Mouse (Mus musculus): ENCODE results near the gene Adgrg5. TPM values are rescaled to one million over a fixed set of nuclear protein-coding genes. Genes with fewer than 3 reads are reported as not detected.

The Adgrg5 gene
- polyA plus RNA-seq, 1 experiment from 2014 or later = 0.21 TPM

GRCm38 (mm10) chr8:94888383-94889036, 35.0 kb upstream of the Adgrg5 start:
- 0 out of 2 replicates have a peak overlapping the region, but pooled peaks have one; percentile 20 for H3K4me2 ChIP-seq
- H3K4me1 ChIP-seq (ENCODE audit: insufficient read depth) = no peaks in the 10 kb centered on the region
- H3K9me3 ChIP-seq (ENCODE audit: low read depth, low read length) = no peaks in the 10 kb centered on the region
- WGBS = 36% methylated on average over 14 of the region's 14 CpGs
- H3K27me3 ChIP-seq (ENCODE audit: insufficient read depth, low read length) = no peaks in the 10 kb centered on the region
- no peak for ATAC-seq (ENCODE audit: insufficient read depth)
- no peak overlapping the region for H3K27ac ChIP-seq (ENCODE audit: low read depth)
- no peak for DNase-seq
- no peak overlapping the region for H3K4me3 ChIP-seq (ENCODE audit: low read depth, low read length)
- H3K9ac ChIP-seq = no peak overlapping the region
- no peaks in the 10 kb centered on the region for H3K36me3 ChIP-seq (ENCODE audit: insufficient read depth)
- TF ChIP-seq CTCF (IDR thresholded peaks at IDR 0.05; ENCODE audit: low read depth) = no peak; the same call in 1 of the 2 replicates

- Histone ChIP-seq H3K27ac (ENCODE audit: low read depth) (no peak overlapping the region), H3K4me2 (no peak overlapping the region), H3K9ac (no peak overlapping the region), H3K4me3 (ENCODE audit: low read depth, low read length) (no peak overlapping the region), H3K4me1 (ENCODE audit: insufficient read depth) (no peaks in the 10 kb centered on the region), H3K9me3 (ENCODE audit: low read depth, low read length) (no peaks in the 10 kb centered on the region), H3K36me3 (ENCODE audit: insufficient read depth) (no peaks in the 10 kb centered on the region), H3K27me3 (ENCODE audit: insufficient read depth, low read length) (no peaks in the 10 kb centered on the region)
- 30% methylated on average over 2 of the region's 2 CpGs for WGBS
- peak; percentile 64 for ATAC-seq (ENCODE audit: insufficient read depth)
- peak; percentile 57 for DNase-seq
- no peak for TF ChIP-seq CTCF (IDR thresholded peaks at IDR 0.05; ENCODE audit: low read depth)
These were observed 30.6 kb upstream of the Adgrg5 start for GRCm38 (mm10) chr8:94892917-94893316.

GRCm38 (mm10) chr8:94899262-94899661, 24.2 kb upstream of the Adgrg5 start:
- ATAC-seq (ENCODE audit: insufficient read depth) (peak; percentile 61), DNase-seq (peak; percentile 78)
- no peaks in the 10 kb centered on the region for H3K9me3 ChIP-seq (ENCODE audit: low read depth, low read length)
- H3K4me2 ChIP-seq = peak overlapping the region; percentile 49
- peaks cover 13% of the 10 kb centered on the region for H3K4me1 ChIP-seq (ENCODE audit: insufficient read depth)
- no peaks in the 10 kb centered on the region for H3K27me3 ChIP-seq (ENCODE audit: insufficient read depth, low read length)
- H3K27ac ChIP-seq (ENCODE audit: low read depth) = peak overlapping the region; percentile 48; the same call in 1 of the 2 replicates
- no peak for TF ChIP-seq CTCF (IDR thresholded peaks at IDR 0.05; ENCODE audit: low read depth)
- WGBS = 13% methylated on average over 11 of the region's 11 CpGs
- H3K9ac ChIP-seq = no peak overlapping the region
- H3K36me3 ChIP-seq (ENCODE audit: insufficient read depth) = peaks cover 18% of the 10 kb centered on the region
- 0 out of 2 replicates have a peak overlapping the region, but pooled peaks have one; percentile 13 for H3K4me3 ChIP-seq (ENCODE audit: low read depth, low read length)

- peaks cover 28% of the 10 kb centered on the region for H3K36me3 ChIP-seq (ENCODE audit: insufficient read depth)
- H3K27me3 ChIP-seq (ENCODE audit: insufficient read depth, low read length) = no peaks in the 10 kb centered on the region
- peaks cover 17% of the 10 kb centered on the region for H3K4me1 ChIP-seq (ENCODE audit: insufficient read depth)
- ATAC-seq (ENCODE audit: insufficient read depth) (no peak), DNase-seq (no peak)
- H3K4me2 ChIP-seq = 0 out of 2 replicates have a peak overlapping the region, but pooled peaks have one; percentile 12
- WGBS = 16% methylated on average over 6 of the region's 6 CpGs
- no peak overlapping the region for H3K9ac ChIP-seq
- H3K9me3 ChIP-seq (ENCODE audit: low read depth, low read length) = no peaks in the 10 kb centered on the region
- no peak for TF ChIP-seq CTCF (IDR thresholded peaks at IDR 0.05; ENCODE audit: low read depth)
- peak overlapping the region; percentile 75 for H3K27ac ChIP-seq (ENCODE audit: low read depth)
- H3K4me3 ChIP-seq (ENCODE audit: low read depth, low read length) = no peak overlapping the region
These were observed 22.9 kb upstream of the Adgrg5 start for GRCm38 (mm10) chr8:94900617-94901016.

- Histone ChIP-seq H3K4me1 (ENCODE audit: insufficient read depth) (peaks cover 17% of the 10 kb centered on the region), H3K36me3 (ENCODE audit: insufficient read depth) (peaks cover 32% of the 10 kb centered on the region), H3K9me3 (ENCODE audit: low read depth, low read length) (no peaks in the 10 kb centered on the region), H3K27me3 (ENCODE audit: insufficient read depth, low read length) (no peaks in the 10 kb centered on the region), H3K9ac (0 out of 2 replicates have a peak overlapping the region, but pooled peaks have one; percentile 9), H3K4me2 (0 out of 2 replicates have a peak overlapping the region, but pooled peaks have one; percentile 12), H3K4me3 (ENCODE audit: low read depth, low read length) (no peak overlapping the region), H3K27ac (ENCODE audit: low read depth) (peak overlapping the region; percentile 75)
- 9% methylated on average over 5 of the region's 5 CpGs for WGBS
- TF ChIP-seq CTCF (IDR thresholded peaks at IDR 0.05; ENCODE audit: low read depth) = no peak
- DNase-seq = peak; percentile 31
- ATAC-seq (ENCODE audit: insufficient read depth) = peak; percentile 25; the same call in 1 of the 2 replicates
These were observed 22.5 kb upstream of the Adgrg5 start for GRCm38 (mm10) chr8:94901031-94901430.

- no peak for ATAC-seq (ENCODE audit: insufficient read depth)
- peaks cover 57% of the 10 kb centered on the region for H3K36me3 ChIP-seq (ENCODE audit: insufficient read depth)
- no peak overlapping the region for H3K4me3 ChIP-seq (ENCODE audit: low read depth, low read length)
- no peak overlapping the region for H3K4me2 ChIP-seq
- no peak for TF ChIP-seq CTCF (IDR thresholded peaks at IDR 0.05; ENCODE audit: low read depth)
- no peaks in the 10 kb centered on the region for H3K27me3 ChIP-seq (ENCODE audit: insufficient read depth, low read length)
- H3K27ac ChIP-seq (ENCODE audit: low read depth) = no peak overlapping the region
- H3K4me1 ChIP-seq (ENCODE audit: insufficient read depth) = peaks cover 17% of the 10 kb centered on the region
- DNase-seq = no peak
- H3K9ac ChIP-seq = no peak overlapping the region
- WGBS = 70% methylated on average over 12 of the region's 12 CpGs
- H3K9me3 ChIP-seq (ENCODE audit: low read depth, low read length) = no peaks in the 10 kb centered on the region
These were observed 19.8 kb upstream of the Adgrg5 start for GRCm38 (mm10) chr8:94903709-94904108.

- Histone ChIP-seq H3K27ac (ENCODE audit: low read depth) (peak overlapping the region; percentile 76), H3K9ac (no peak overlapping the region; the same call in 1 of the 2 replicates), H3K36me3 (ENCODE audit: insufficient read depth) (peaks cover 64% of the 10 kb centered on the region), H3K4me1 (ENCODE audit: insufficient read depth) (peaks cover 14% of the 10 kb centered on the region), H3K9me3 (ENCODE audit: low read depth, low read length) (no peaks in the 10 kb centered on the region), H3K4me2 (peak overlapping the region; percentile 27; the same call in 1 of the 2 replicates), H3K27me3 (ENCODE audit: insufficient read depth, low read length) (no peaks in the 10 kb centered on the region), H3K4me3 (ENCODE audit: low read depth, low read length) (no peak overlapping the region)
- DNase-seq (peak; percentile 90), ATAC-seq (ENCODE audit: insufficient read depth) (peak; percentile 64)
- no peak for TF ChIP-seq CTCF (IDR thresholded peaks at IDR 0.05; ENCODE audit: low read depth)
- 56% methylated on average over 12 of the region's 12 CpGs for WGBS
These were observed 18.9 kb upstream of the Adgrg5 start for GRCm38 (mm10) chr8:94904450-94905175.
